Mouse (Mus musculus) megakaryocyte progenitor cell, adult 5-6 weeks (primary cell): Measurements from ENCODE around the gene Usp17ld. TPM values are rescaled to one million over a fixed set of nuclear protein-coding genes. Genes with fewer than 3 reads are reported as not detected.
A peak's percentile ranks its signal among the peaks of the same experiment; 100 is the strongest.
"Not testable (repeated sequence)": the region's sequence is repeated elsewhere in the genome, so short reads cannot be mapped to it uniquely, and the experiment has no call there.

Source experiments
- ATAC-seq: replicated peaks from 2 replicates; pipeline ENCODE4 v1.8.0; 2016; ENCODE audit warnings: mild to moderate bottlenecking, moderate TSS enrichment, inconsistent platforms; ENCODE audit not compliant: poor library complexity
- total RNA-seq, 2 experiments: library from RNA; stranded (forward) in 1 of 2; stranded (reverse) in 1 of 2; fragments of 157-497, 149-512 nt in 1 of 2; fragments of 200-1000 nt in 1 of 2; gene quantifications; 2 replicates each; pipeline versions ENCODE4 v1.2.3 to v1.2.4; 2015 to 2017

Usp17ld gene
- not detected in 2 replicates for total RNA-seq (2015)
- total RNA-seq (2017): not detected in 2 replicates

- ATAC-seq: not testable (repeated sequence)
Observed at GRCm38 (mm10) chr7:103252405-103252804, at the start of gene Usp17ld. Usp17ld (minus strand) TSS chr7:103252505.

- no peak for ATAC-seq
Observed at GRCm38 (mm10) chr7:103216696-103217095, 35.6 kb downstream of the Usp17ld start, which contains the start of gene Olfr594. Olfr594 (plus strand) TSS chr7:103216996.

- peak; percentile 88 for ATAC-seq
Observed at GRCm38 (mm10) chr7:103212050-103212449, 40.3 kb downstream of the Usp17ld start.

GRCm38 (mm10) chr7:103211562-103211961, 40.7 kb downstream of the Usp17ld start, which contains the start of gene Olfr593:
Olfr593 (plus strand) TSS chr7:103211862.
- no peak for ATAC-seq

Other genes starting within 250 kb of the Usp17ld start
- not detected in 2 replicates for gene Olfr582, start 214.5 kb downstream of the Usp17ld start, total RNA-seq (2015)
- not detected in 2 replicates for gene Olfr582, start 214.5 kb downstream of the Usp17ld start, total RNA-seq (2017)
- gene Olfr583, start 201.2 kb downstream of the Usp17ld start, total RNA-seq (2015): not detected in 2 replicates
- not detected in 2 replicates for gene Olfr583, start 201.2 kb downstream of the Usp17ld start, total RNA-seq (2017)
- not detected in 2 replicates for gene Olfr584, start 170.6 kb downstream of the Usp17ld start, total RNA-seq (2015)
- gene Olfr584, start 170.6 kb downstream of the Usp17ld start, total RNA-seq (2017): not detected in 2 replicates
- gene Olfr585, start 154.8 kb downstream of the Usp17ld start, total RNA-seq (2015): not detected in 2 replicates
- gene Olfr585, start 154.8 kb downstream of the Usp17ld start, total RNA-seq (2017): not detected in 2 replicates
- not detected in 2 replicates for gene Olfr586, start 126.9 kb downstream of the Usp17ld start, total RNA-seq (2015)
- gene Olfr586, start 126.9 kb downstream of the Usp17ld start, total RNA-seq (2017): not detected in 2 replicates
- not detected in 2 replicates for gene Olfr588-ps1, start 111.6 kb downstream of the Usp17ld start, total RNA-seq (2015)
- gene Olfr588-ps1, start 111.6 kb downstream of the Usp17ld start, total RNA-seq (2017): not detected in 2 replicates
- not detected in 2 replicates for gene Olfr589, start 96.1 kb downstream of the Usp17ld start, total RNA-seq (2015)
- not detected in 2 replicates for gene Olfr589, start 96.1 kb downstream of the Usp17ld start, total RNA-seq (2017)
- not detected in 2 replicates for gene Olfr591, start 74.2 kb downstream of the Usp17ld start, total RNA-seq (2015)
- not detected in 2 replicates for gene Olfr591, start 74.2 kb downstream of the Usp17ld start, total RNA-seq (2017)
- gene Olfr592, start 67.7 kb downstream of the Usp17ld start, total RNA-seq (2015): not detected in 2 replicates
- gene Olfr592, start 67.7 kb downstream of the Usp17ld start, total RNA-seq (2017): not detected in 2 replicates
- not detected in 2 replicates for gene Olfr593, start 40.6 kb downstream of the Usp17ld start, total RNA-seq (2015)
- not detected in 2 replicates for gene Olfr593, start 40.6 kb downstream of the Usp17ld start, total RNA-seq (2017)
- gene Olfr594, start 35.5 kb downstream of the Usp17ld start, total RNA-seq (2015): not detected in 2 replicates
- not detected in 2 replicates for gene Olfr594, start 35.5 kb downstream of the Usp17ld start, total RNA-seq (2017)
- not detected in 2 replicates for gene Olfr596, start 53.1 kb upstream of the Usp17ld start, total RNA-seq (2015)
- not detected in 2 replicates for gene Olfr596, start 53.1 kb upstream of the Usp17ld start, total RNA-seq (2017)
- gene Olfr597, start 63.8 kb upstream of the Usp17ld start, total RNA-seq (2015): not detected in 2 replicates
- not detected in 2 replicates for gene Olfr597, start 63.8 kb upstream of the Usp17ld start, total RNA-seq (2017)
- not detected in 2 replicates for gene Olfr598, start 71.1 kb upstream of the Usp17ld start, total RNA-seq (2015)
- not detected in 2 replicates for gene Olfr598, start 71.1 kb upstream of the Usp17ld start, total RNA-seq (2017)
- gene Olfr599, start 83.4 kb upstream of the Usp17ld start, total RNA-seq (2015): not detected in 2 replicates
- gene Olfr599, start 83.4 kb upstream of the Usp17ld start, total RNA-seq (2017): not detected in 2 replicates
- not detected in 2 replicates for gene Olfr600, start 97.2 kb upstream of the Usp17ld start, total RNA-seq (2015)
- not detected in 2 replicates for gene Olfr600, start 97.2 kb upstream of the Usp17ld start, total RNA-seq (2017)
- not detected in 2 replicates for gene Olfr601, start 110.2 kb upstream of the Usp17ld start, total RNA-seq (2015)
- not detected in 2 replicates for gene Olfr601, start 110.2 kb upstream of the Usp17ld start, total RNA-seq (2017)
- not detected in 2 replicates for gene Olfr603, start 133.7 kb upstream of the Usp17ld start, total RNA-seq (2015)
- gene Olfr603, start 133.7 kb upstream of the Usp17ld start, total RNA-seq (2017): not detected in 2 replicates
- gene Usp17lc, start 162.6 kb upstream of the Usp17ld start, total RNA-seq (2015): not detected in 2 replicates
- not detected in 2 replicates for gene Usp17lc, start 162.6 kb upstream of the Usp17ld start, total RNA-seq (2017)
- gene Olfr605, start 192.9 kb upstream of the Usp17ld start, total RNA-seq (2015): not detected in 2 replicates
- not detected in 2 replicates for gene Olfr605, start 192.9 kb upstream of the Usp17ld start, total RNA-seq (2017)
- gene Olfr606, start 196.5 kb upstream of the Usp17ld start, total RNA-seq (2015): not detected in 2 replicates
- not detected in 2 replicates for gene Olfr606, start 196.5 kb upstream of the Usp17ld start, total RNA-seq (2017)
- gene Olfr607, start 211.6 kb upstream of the Usp17ld start, total RNA-seq (2015): not detected in 2 replicates
- gene Olfr607, start 211.6 kb upstream of the Usp17ld start, total RNA-seq (2017): not detected in 2 replicates
- not detected in 2 replicates for gene Olfr608, start 217.4 kb upstream of the Usp17ld start, total RNA-seq (2015)
- not detected in 2 replicates for gene Olfr608, start 217.4 kb upstream of the Usp17ld start, total RNA-seq (2017)
- not detected in 2 replicates for gene Olfr609, start 245.6 kb upstream of the Usp17ld start, total RNA-seq (2015)
- not detected in 2 replicates for gene Olfr609, start 245.6 kb upstream of the Usp17ld start, total RNA-seq (2017)